Mouse (Mus musculus): ENCODE data around the gene Rasa4. TPM values are rescaled to one million over a fixed set of nuclear protein-coding genes. Genes with fewer than 3 reads are reported as not detected.
A peak's percentile ranks its signal among the peaks of the same experiment; 100 is the strongest.

The Rasa4 gene
- polyA plus RNA-seq, 1 experiment from 2014 or later, result 2.1 TPM

DNA sequence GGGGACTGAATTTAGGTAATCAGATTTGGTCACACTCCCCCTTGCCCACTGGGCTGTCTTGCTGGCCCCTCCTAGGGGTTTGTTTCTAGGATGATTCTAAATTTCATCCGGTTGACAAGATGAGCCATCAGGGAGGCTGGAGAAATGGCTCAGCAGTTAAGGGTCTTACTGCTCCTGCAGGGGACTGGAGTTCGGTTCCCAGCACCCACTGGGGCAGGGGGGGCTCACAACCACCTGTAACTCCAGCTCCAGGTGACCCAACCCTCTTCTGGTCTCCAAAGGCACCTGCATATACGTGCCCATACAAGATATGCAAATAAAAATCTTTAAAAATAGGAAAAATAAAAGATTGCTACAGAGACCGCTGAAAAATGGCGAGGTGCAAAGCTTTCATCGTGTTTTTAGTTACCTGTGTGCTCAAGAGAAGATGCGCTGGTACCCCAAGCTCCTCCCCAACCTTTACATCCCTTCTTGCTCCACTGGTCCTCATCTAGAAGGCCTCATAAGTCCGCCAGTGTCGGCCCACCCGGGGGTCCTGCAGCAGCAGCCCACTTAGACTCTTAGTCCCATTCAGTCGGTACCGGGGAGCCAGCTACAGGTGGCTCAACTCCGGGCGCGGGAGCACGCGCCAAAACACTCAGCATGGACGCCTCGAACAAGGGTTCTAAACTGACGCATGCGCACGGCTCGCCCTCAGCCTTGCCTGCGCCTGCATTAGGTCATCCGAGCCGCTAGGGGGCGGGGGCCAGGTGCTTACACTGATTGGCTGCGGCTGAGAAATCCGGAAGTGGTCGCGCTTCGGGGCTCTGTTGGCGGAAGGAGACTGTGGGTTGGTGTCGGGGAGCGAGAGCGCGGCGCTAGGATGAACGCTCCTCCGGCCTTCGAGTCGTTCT, 32.4 kb downstream of the Rasa4 start, which contains the start of gene Polr2j:
Polr2j (plus strand) TSS at position 741 of the 893 bp plus-strand sequence.
- peaks cover 33% of the 10 kb centered on the region for H3K4me1 ChIP-seq (replicated peaks)
- peaks cover 26% of the 10 kb centered on the region for H3K36me3 ChIP-seq (replicated peaks)
- H3K27ac ChIP-seq (replicated peaks), result peak within 1 kb of the TSS; percentile 80
- no peaks in the 10 kb centered on the region for H3K9me3 ChIP-seq (replicated peaks)
- peak within 1 kb of the TSS; percentile 95 for H3K4me2 ChIP-seq
- H3K9ac ChIP-seq, result peak within 1 kb of the TSS; percentile 88
- WGBS (ENCODE audit: insufficient replicate concordance), result 3% methylated on average over 42 of the region's 42 CpGs
- H3K27me3 ChIP-seq, result no peaks in the 10 kb centered on the region
- H3K4me3 ChIP-seq (replicated peaks), result peak within 1 kb of the TSS; percentile 88
- ATAC-seq (ENCODE audit: insufficient read depth), result peak; percentile 95

DNA sequence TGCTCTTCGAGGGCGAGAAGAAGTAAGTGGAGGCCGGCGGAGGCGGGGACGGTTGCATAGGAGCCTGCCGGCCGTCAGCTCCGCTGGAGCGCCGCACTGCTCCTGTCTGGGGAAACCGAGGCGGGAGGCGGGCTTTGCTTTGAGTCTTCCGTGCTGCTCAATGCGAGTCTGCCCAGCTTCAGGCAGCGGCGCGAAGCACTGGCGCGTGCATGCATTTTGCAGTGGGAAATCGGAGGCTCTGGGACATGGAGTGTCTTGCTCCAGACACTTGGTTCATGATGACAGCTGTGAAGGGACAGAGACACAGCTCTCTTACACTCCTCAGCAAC, 33.0 kb downstream of the Rasa4 start:
- Histone ChIP-seq H3K4me1 (replicated peaks) (peaks cover 33% of the 10 kb centered on the region), H3K36me3 (replicated peaks) (peaks cover 33% of the 10 kb centered on the region), H3K9me3 (replicated peaks) (no peaks in the 10 kb centered on the region), H3K9ac (peak overlapping the region; percentile 88), H3K27me3 (no peaks in the 10 kb centered on the region), H3K4me2 (peak overlapping the region; percentile 95), H3K4me3 (replicated peaks) (peak overlapping the region; percentile 88), H3K27ac (replicated peaks) (peak overlapping the region; percentile 80)
- WGBS (ENCODE audit: insufficient replicate concordance), result 0% methylated on average over 22 of the region's 22 CpGs
- peak; percentile 77 for ATAC-seq (ENCODE audit: insufficient read depth)

DNA sequence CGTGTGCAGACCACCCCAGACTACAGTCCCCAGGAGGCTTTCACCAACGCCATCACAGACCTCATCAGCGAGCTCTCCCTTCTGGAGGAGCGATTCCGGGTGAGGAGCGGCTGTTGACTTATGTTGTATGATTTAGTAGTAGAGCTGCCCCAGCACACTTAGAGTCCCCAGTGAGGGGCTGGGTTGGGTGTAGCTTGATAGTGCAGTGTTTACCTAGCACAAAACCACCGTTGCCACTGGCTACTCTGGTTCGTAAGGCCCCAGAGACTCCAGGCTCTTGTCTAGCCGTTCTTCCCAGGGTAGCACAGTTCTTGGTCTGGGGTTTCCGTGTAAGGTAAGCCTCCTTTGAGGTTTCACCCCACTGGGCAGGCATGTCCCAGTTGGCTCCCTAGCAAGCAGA, 38.4 kb downstream of the Rasa4 start:
- H3K4me3 ChIP-seq (replicated peaks), result no peak overlapping the region
- no peak overlapping the region for H3K4me2 ChIP-seq
- 81% methylated on average over 10 of the region's 10 CpGs for WGBS (ENCODE audit: insufficient replicate concordance)
- ATAC-seq (ENCODE audit: insufficient read depth), result no peak
- H3K4me1 ChIP-seq (replicated peaks), result peaks cover 21% of the 10 kb centered on the region
- H3K27me3 ChIP-seq, result no peaks in the 10 kb centered on the region
- no peaks in the 10 kb centered on the region for H3K9me3 ChIP-seq (replicated peaks)
- no peak overlapping the region for H3K9ac ChIP-seq
- H3K36me3 ChIP-seq (replicated peaks), result peaks cover 84% of the 10 kb centered on the region
- H3K27ac ChIP-seq (replicated peaks), result no peak overlapping the region

DNA sequence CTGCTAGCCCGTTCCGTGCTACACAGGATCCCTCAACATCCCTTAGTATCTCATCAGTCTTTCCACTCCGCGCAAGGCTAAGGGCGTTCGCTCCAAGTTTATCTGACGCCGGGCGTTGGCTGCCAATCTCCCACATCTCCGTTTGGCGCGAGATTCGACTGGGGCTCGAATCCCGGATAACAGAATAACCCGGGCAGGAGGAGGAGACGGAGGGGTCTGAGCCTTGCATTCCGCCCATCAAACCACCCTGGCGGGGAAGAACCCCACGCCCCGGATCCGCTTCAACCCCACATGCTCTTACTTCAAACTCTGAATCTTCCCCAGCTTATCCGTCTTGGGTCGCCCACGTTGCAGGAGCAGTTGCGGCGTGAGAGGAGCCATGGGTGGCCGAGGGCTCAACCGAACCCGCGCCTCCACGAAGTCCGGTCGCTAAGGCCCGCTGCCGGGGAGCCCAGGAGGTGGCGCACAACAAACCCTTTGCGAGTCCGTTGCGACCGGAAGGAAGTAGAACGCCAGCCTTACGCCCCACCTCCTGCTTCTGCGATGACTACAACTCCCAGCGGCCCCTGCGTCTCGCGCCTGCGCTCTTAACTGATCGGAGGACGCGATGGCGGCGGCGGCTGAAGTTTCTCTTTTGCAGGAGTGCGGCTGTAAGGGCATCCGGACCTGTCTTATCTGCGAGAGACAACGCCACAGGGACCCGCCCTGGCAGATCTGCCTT, 52.0 kb downstream of the Rasa4 start, which contains the start of the genes Lrwd1 and Alkbh4:
Lrwd1 (minus strand) TSS at position 504 of the 721 bp plus-strand sequence.
Alkbh4 (plus strand) TSS at position 576 of the 721 bp plus-strand sequence.
- Histone ChIP-seq H3K4me3 (replicated peaks) (peak within 1 kb of the TSS; percentile 91), H3K9me3 (replicated peaks) (no peaks in the 10 kb centered on the region), H3K9ac (peak within 1 kb of the TSS; percentile 89), H3K4me1 (replicated peaks) (peaks cover 45% of the 10 kb centered on the region), H3K27me3 (no peaks in the 10 kb centered on the region), H3K4me2 (peak within 1 kb of the TSS; percentile 80), H3K36me3 (replicated peaks) (peaks cover 68% of the 10 kb centered on the region), H3K27ac (replicated peaks) (peak within 1 kb of the TSS; percentile 95)
- peak; percentile 91 for ATAC-seq (ENCODE audit: insufficient read depth)
- WGBS (ENCODE audit: insufficient replicate concordance), result under 1% methylated on average over 60 of the region's 60 CpGs

DNA sequence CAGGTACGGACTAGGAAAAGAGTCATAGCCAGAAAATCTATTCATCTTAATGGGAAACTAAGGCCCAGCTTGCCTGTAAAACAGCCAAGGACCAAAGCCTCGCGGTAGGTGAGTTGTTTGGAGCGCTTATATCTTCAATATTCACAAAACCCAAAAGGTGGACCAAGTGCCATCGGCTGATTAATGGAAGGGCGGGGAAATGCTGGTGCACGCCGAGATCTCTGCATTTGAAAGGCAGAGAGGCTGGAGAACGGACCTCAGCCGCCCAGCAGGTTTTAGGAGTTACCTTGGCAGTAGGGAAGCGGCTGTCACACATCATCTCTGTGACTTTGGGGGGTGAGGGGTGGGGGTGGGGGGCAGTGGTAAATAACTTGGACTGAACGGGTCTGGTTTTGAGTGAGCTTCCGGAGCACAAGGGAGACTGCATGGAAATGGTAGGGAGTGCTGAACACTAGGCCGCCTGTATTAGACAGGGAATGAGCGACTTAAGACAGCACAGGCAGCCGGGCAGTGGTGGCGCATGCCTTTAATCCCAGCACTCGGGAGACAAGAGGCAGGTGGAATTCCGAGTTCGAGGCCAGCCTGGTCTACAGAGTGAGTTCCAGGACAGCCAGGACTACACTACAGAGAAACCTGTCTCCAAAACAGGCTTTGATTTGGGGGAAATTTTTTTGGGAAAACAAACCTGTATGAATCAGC, 52.7 kb downstream of the Rasa4 start:
- peak; percentile 6 for ATAC-seq (ENCODE audit: insufficient read depth)
- Histone ChIP-seq H3K36me3 (replicated peaks) (peaks cover 68% of the 10 kb centered on the region), H3K27me3 (no peaks in the 10 kb centered on the region), H3K9ac (peak overlapping the region; percentile 89), H3K27ac (replicated peaks) (peak overlapping the region; percentile 95), H3K4me1 (replicated peaks) (peaks cover 45% of the 10 kb centered on the region), H3K4me3 (replicated peaks) (peak overlapping the region; percentile 91), H3K9me3 (replicated peaks) (no peaks in the 10 kb centered on the region), H3K4me2 (peak overlapping the region; percentile 80)
- WGBS (ENCODE audit: insufficient replicate concordance), result 3% methylated on average over 20 of the region's 20 CpGs

DNA sequence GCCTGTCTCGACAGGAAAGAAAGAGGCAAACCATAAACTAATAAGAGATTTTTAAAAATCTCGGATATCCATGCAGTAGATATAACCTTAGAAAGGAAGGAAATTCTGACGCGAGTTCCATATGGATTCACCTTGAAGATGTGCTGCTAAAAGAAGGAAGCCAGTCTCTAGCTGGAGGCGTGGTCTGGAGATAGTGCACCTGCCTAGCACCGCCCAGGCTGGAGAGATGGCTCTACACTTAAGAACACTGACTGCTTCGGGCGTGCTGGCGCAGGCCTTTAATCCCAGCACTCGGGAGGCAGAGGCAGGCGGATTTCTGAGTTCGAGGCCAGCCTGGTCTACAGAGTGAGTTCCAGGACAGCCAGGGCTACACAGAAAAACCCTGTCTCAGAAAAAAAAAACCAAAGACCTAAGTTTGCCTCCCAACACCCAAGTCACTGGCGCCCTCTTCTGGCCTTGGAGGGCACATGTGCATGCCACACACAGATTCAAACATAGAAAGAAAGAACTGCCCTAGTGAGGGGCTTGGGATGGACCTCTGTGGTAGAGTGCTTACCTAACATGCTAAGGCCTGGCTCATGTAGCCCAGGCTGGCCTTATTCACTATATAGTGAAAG, 54.0 kb downstream of the Rasa4 start:
- peak overlapping the region; percentile 80 for H3K4me2 ChIP-seq
- H3K27ac ChIP-seq (replicated peaks), result peak overlapping the region; percentile 95
- no peak for ATAC-seq (ENCODE audit: insufficient read depth)
- H3K36me3 ChIP-seq (replicated peaks), result peaks cover 67% of the 10 kb centered on the region
- no peaks in the 10 kb centered on the region for H3K27me3 ChIP-seq
- H3K9ac ChIP-seq, result no peak overlapping the region
- peak overlapping the region; percentile 91 for H3K4me3 ChIP-seq (replicated peaks)
- no peaks in the 10 kb centered on the region for H3K9me3 ChIP-seq (replicated peaks)
- 35% methylated on average over 13 of the region's 13 CpGs for WGBS (ENCODE audit: insufficient replicate concordance)
- H3K4me1 ChIP-seq (replicated peaks), result peaks cover 45% of the 10 kb centered on the region

DNA sequence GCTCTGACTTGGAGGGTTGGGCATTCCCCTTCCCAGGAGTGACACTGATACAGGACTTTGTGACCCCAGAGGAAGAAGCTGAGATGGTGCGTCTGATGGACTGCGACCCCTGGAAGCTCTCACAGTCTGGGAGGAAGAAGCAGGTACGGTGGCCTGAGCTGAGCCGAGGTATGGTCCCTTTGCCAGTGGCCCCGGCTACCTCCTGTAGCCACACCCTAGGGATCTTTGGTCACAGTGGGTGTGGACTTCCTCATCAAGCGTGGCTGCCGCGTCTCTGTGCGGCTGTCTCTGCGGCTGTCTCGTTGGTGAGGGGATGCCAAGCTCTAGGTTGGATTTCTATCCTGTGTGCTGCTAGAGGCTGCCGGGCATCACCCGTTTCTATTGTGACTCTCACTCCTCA, 55.7 kb downstream of the Rasa4 start:
- no peak for ATAC-seq (ENCODE audit: insufficient read depth)
- no peak overlapping the region for H3K4me2 ChIP-seq
- H3K4me1 ChIP-seq (replicated peaks), result peaks cover 43% of the 10 kb centered on the region
- H3K36me3 ChIP-seq (replicated peaks), result peaks cover 51% of the 10 kb centered on the region
- no peaks in the 10 kb centered on the region for H3K27me3 ChIP-seq
- no peak overlapping the region for H3K9ac ChIP-seq
- peak overlapping the region; percentile 59 for H3K27ac ChIP-seq (replicated peaks)
- H3K9me3 ChIP-seq (replicated peaks), result no peaks in the 10 kb centered on the region
- WGBS (ENCODE audit: insufficient replicate concordance), result 69% methylated on average over 13 of the region's 13 CpGs
- H3K4me3 ChIP-seq (replicated peaks), result no peak overlapping the region

DNA sequence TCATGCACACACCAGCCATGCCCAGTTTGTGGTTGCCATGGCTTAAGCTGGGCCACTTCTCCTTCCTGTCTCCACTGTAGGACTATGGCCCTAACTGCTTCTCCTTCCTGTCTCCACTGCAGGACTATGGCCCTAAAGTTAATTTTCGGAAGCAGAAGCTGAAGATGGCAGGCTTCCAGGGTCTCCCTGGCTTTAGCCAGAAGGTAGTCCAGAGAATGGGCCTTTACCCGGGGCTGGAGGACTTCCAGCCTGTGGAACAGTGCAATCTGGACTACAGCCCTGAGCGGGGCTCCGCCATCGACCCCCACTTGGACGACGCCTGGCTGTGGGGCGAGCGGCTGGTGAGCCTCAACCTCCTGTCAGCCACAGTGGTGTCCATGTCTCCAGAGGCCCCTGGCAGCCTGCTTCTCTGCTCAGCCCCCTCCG, 56.4 kb downstream of the Rasa4 start:
- H3K4me1 ChIP-seq (replicated peaks), result peaks cover 43% of the 10 kb centered on the region
- no peak for ATAC-seq (ENCODE audit: insufficient read depth)
- no peak overlapping the region for H3K4me3 ChIP-seq (replicated peaks)
- peaks cover 47% of the 10 kb centered on the region for H3K36me3 ChIP-seq (replicated peaks)
- 84% methylated on average over 10 of the region's 10 CpGs for WGBS (ENCODE audit: insufficient replicate concordance)
- H3K27ac ChIP-seq (replicated peaks), result peak overlapping the region; percentile 59
- no peak overlapping the region for H3K4me2 ChIP-seq
- no peaks in the 10 kb centered on the region for H3K9me3 ChIP-seq (replicated peaks)
- no peaks in the 10 kb centered on the region for H3K27me3 ChIP-seq
- H3K9ac ChIP-seq, result no peak overlapping the region

DNA sequence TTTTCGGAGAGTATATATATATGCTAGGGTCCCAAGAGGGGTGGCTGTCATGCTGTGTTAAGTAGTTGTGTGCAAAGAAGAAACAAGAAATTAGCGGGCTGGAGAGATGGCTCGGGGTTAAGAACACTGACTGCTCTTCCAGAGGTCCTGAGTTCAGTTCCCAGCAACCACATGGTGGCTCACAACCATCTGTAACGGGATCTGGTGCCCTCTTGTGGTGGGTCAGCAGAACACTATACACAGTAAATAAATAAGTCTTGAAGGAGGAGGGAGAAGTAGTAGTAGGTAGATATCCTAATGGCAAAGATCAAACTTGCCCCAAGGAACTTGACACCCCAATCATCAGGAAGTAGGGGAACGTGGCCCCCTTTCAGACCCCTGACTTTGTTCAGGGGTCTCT, 59.0 kb downstream of the Rasa4 start:
- Histone ChIP-seq H3K9ac (no peak overlapping the region), H3K4me2 (no peak overlapping the region), H3K27me3 (no peaks in the 10 kb centered on the region), H3K4me1 (replicated peaks) (peaks cover 33% of the 10 kb centered on the region), H3K4me3 (replicated peaks) (no peak overlapping the region), H3K27ac (replicated peaks) (no peak overlapping the region), H3K36me3 (replicated peaks) (peaks cover 47% of the 10 kb centered on the region), H3K9me3 (replicated peaks) (no peaks in the 10 kb centered on the region)
- no peak for ATAC-seq (ENCODE audit: insufficient read depth)
- WGBS (ENCODE audit: insufficient replicate concordance), result 73% methylated on average over 5 of the region's 5 CpGs

DNA sequence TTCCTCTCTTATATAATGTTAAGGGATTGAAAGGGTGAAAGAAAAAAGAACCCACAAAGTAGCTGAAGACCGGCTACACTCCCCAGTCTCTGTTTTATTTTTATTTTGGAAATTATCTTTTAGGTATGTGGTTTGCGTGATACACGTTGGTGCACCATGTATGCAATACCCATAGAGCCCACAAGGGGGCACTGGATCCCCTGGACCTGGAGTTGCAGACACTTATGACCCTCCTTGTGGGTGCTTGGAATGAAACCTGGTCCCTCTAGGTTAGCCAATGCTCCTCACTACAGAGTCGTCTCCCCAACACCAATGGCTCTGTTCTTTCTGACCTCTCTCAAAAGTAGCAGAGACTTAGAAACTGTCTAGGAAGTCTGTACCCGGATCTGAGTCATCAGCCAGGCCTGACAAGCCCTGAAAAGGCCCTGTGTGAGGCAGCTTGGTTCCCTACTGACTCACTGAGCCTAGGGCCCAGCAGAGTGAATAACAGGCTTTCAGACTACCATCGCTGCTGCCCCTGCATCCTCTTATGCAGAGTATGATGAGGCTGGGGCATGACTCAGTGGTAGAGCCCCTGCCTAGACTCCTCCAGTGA, 59.5 kb downstream of the Rasa4 start:
- no peak overlapping the region for H3K4me3 ChIP-seq (replicated peaks)
- no peak overlapping the region for H3K27ac ChIP-seq (replicated peaks)
- H3K9ac ChIP-seq, result no peak overlapping the region
- no peaks in the 10 kb centered on the region for H3K9me3 ChIP-seq (replicated peaks)
- ATAC-seq (ENCODE audit: insufficient read depth), result no peak
- no peaks in the 10 kb centered on the region for H3K27me3 ChIP-seq
- 83% methylated on average over 6 of the region's 6 CpGs for WGBS (ENCODE audit: insufficient replicate concordance)
- peaks cover 44% of the 10 kb centered on the region for H3K36me3 ChIP-seq (replicated peaks)
- H3K4me2 ChIP-seq, result no peak overlapping the region
- H3K4me1 ChIP-seq (replicated peaks), result peaks cover 30% of the 10 kb centered on the region
